Mouse (Mus musculus) kidney, postnatal 0 days (tissue): ENCODE data around the gene Gm20696. TPM values are rescaled to one million over a fixed set of nuclear protein-coding genes. Genes with fewer than 3 reads are reported as not detected.

Experiments used
- ATAC-seq: fragments of 200-750 bp; cut with Nextera tagmentation; replicated peaks from 2 replicates; pipeline ENCODE4 v1.8.0; 2017; ENCODE audit warnings: low read depth, moderate number of reproducible peaks, moderate TSS enrichment, moderate library complexity; ENCODE audit not compliant: low FRiP score
- DNase-seq: peaks from one replicate; pipeline ENCODE4 v3.0.0-alpha.2; 2016; ENCODE audit warnings: low spot score
- H3K27ac ChIP-seq: fragments of 300-500 bp; sonication (generic); 2 replicates; pipeline ENCODE4 v1.5.1; 2014; ENCODE audit warnings: mild to moderate bottlenecking
- H3K27me3 ChIP-seq: fragments of 300-500 bp; sonication (generic); 2 replicates; pipeline ENCODE4 v1.6.1; 2014; ENCODE audit warnings: low read length, mixed read lengths; ENCODE audit not compliant: insufficient read depth
- H3K36me3 ChIP-seq: fragments of 300-500 bp; sonication (generic); 2 replicates; pipeline ENCODE4 v1.6.1; 2014; ENCODE audit warnings: low read length, mixed read lengths; ENCODE audit not compliant: insufficient read depth
- H3K4me1 ChIP-seq: fragments of 300-500 bp; sonication (generic); replicated peaks from 2 replicates; pipeline ENCODE4 v1.6.1; 2014; ENCODE audit warnings: antibody characterized with exemption, low read length, mixed read lengths; ENCODE audit not compliant: insufficient read depth
- H3K4me2 ChIP-seq: fragments of 300-500 bp; sonication (generic); 2 replicates; pipeline ENCODE4 v1.6.1; 2014; ENCODE audit warnings: mild to moderate bottlenecking, low read length, moderate library complexity, mixed read lengths
- H3K4me3 ChIP-seq: fragments of 300-500 bp; sonication (generic); replicated peaks from 2 replicates; pipeline ENCODE4 v1.5.1; 2014; ENCODE audit warnings: low read depth, low read length
- H3K9ac ChIP-seq: fragments of 300-500 bp; sonication (generic); 2 replicates; pipeline ENCODE4 v1.6.1; 2014; ENCODE audit warnings: low read depth, low read length
- H3K9me3 ChIP-seq: fragments of 300-500 bp; sonication (generic); replicated peaks from 2 replicates; pipeline ENCODE4 v1.6.1; 2016; ENCODE audit warnings: low read length, inconsistent platforms, mixed read lengths
- CTCF ChIP-seq: IDR thresholded peaks from 2 replicates; pipeline ENCODE4 v1.5.1; 2016; ENCODE audit warnings: antibody characterized with exemption, low read depth, mild to moderate bottlenecking, moderate library complexity
- WGBS: fragments of 180-500 bp; shearing (Covaris S2); extraction: QIAGEN DNeasy Blood & Tissue Kit; methylation state at CpG from one replicate; pipeline ENCODE4 v1.1.7; 2014; 5-methylcytosine and 5-hydroxymethylcytosine counted together
- polyA plus RNA-seq: library from polyadenylated mRNA; unstranded; fragments of >200 nt; fragmentation: Nextera tagmentation; extraction: Ambion mirVana; gene quantifications from 2 replicates; pipeline ENCODE4 v1.2.1, GENCODE M21; 2015

Gene Gm20696
- polyA plus RNA-seq, 1 experiment from 2014 or later = 1.7 TPM

DNA sequence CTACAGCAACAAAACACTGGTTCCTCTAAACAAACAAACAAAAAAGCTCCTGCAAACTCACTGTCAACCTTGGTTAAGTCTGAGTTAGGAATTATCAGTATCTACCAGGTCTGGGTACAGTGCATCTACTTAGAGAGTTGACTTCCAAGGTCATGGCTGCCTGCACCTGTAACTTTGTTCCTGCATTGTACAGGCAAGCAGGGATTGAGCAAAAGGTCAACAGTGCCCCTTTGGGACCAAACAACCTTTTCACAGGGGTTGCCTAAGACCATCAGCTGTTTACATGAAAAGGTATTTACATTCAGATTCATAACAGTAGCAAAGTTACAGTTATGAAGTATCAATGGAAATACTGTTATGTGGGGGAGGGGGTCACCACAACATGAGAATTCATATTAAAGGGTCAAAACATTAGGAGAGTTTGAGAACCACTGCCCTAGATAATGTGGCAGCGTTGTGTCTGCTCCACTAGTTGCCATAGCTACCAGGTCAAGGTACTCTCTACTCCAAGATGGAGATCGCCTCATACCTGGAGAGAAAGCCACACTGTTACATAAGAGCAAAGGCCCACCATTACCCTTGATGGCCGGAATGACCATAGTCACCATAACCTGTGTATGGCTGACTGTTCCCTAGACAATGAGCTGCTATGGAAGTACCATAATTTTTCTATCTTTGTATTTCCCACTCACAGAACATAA, 165.9 kb downstream of the Gm20696 start:
- ATAC-seq = no peak
- Histone ChIP-seq H3K4me1 (no peaks in the 10 kb centered on the region), H3K36me3 (no peaks in the 10 kb centered on the region), H3K27ac (no peak overlapping the region), H3K9me3 (no peaks in the 10 kb centered on the region), H3K4me2 (no peak overlapping the region), H3K4me3 (no peak overlapping the region), H3K9ac (no peak overlapping the region), H3K27me3 (no peaks in the 10 kb centered on the region)
- no peak for TF ChIP-seq CTCF
- DNase-seq = no peak
- WGBS = 94% methylated on average over 3 of the region's 3 CpGs

DNA sequence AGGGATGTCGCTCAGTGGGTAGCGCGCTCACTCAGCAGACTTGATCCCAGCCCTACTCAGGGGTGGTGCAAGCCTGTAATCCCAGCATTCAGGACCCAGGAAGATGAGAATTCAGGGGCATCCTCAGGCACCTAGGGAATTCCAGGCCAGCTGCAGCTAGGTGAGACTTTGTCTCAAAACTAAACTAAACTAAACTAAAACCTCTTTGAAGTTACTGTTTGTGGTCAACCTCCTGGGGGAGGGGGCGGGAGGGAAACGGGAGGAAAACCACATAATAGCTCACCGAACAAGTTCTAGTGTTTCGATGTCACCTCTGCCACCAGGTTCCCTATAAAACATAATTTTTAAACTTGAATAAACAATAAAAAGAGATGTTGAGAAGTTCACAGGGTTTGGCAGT, 168.5 kb downstream of the Gm20696 start:
- no peak for ATAC-seq
- H3K4me2 ChIP-seq = no peak overlapping the region
- no peak overlapping the region for H3K9ac ChIP-seq
- no peaks in the 10 kb centered on the region for H3K9me3 ChIP-seq
- no peaks in the 10 kb centered on the region for H3K27me3 ChIP-seq
- H3K4me1 ChIP-seq = no peaks in the 10 kb centered on the region
- no peak for DNase-seq
- H3K4me3 ChIP-seq = no peak overlapping the region
- no peak overlapping the region for H3K27ac ChIP-seq
- WGBS = 68% methylated on average over 7 of the region's 7 CpGs
- no peak for TF ChIP-seq CTCF
- no peaks in the 10 kb centered on the region for H3K36me3 ChIP-seq

DNA sequence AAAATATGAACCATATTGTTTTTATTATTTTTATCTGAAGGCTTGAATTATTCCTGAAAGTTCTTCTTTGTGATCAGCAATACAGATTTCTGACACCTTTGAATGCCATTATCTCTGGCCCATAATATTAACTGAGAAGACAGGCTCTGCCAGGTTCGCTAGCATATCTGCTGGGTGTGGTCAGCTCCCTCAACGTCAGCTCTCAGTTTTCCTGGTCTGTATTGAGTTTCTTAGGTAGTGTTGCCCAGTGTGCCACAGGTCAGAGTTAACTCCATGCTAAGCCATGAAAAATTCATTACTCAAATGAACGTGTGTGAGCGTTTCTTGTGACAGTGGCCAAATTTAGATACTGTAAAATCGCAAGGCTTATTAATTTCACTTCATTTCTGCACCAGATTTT, 170.5 kb downstream of the Gm20696 start:
- H3K27ac ChIP-seq = no peak overlapping the region
- H3K4me3 ChIP-seq = no peak overlapping the region
- no peak overlapping the region for H3K4me2 ChIP-seq
- H3K9ac ChIP-seq = no peak overlapping the region
- H3K27me3 ChIP-seq = no peaks in the 10 kb centered on the region
- TF ChIP-seq CTCF = no peak
- 51% methylated on average over 5 of the region's 5 CpGs for WGBS
- H3K36me3 ChIP-seq = no peaks in the 10 kb centered on the region
- 0 out of 2 replicates have a peak, but pooled peaks cover 3% of the 10 kb centered on the region for H3K4me1 ChIP-seq
- no peak for ATAC-seq
- H3K9me3 ChIP-seq = no peaks in the 10 kb centered on the region
- no peak for DNase-seq

GRCm38 (mm10) chr6:99492937-99493336, 173.7 kb downstream of the Gm20696 start:
- TF ChIP-seq CTCF = 0 out of 2 replicates have a peak, but pooled peaks have one; percentile 6
- Histone ChIP-seq H3K9me3 (no peaks in the 10 kb centered on the region), H3K4me1 (peaks cover 9% of the 10 kb centered on the region; the same call in 1 of the 2 replicates), H3K27me3 (no peaks in the 10 kb centered on the region), H3K27ac (no peak overlapping the region), H3K9ac (no peak overlapping the region), H3K4me3 (no peak overlapping the region), H3K36me3 (no peaks in the 10 kb centered on the region), H3K4me2 (no peak overlapping the region)
- no peak for DNase-seq
- ATAC-seq = no peak
- WGBS = 45% methylated on average over 3 of the region's 3 CpGs

DNA sequence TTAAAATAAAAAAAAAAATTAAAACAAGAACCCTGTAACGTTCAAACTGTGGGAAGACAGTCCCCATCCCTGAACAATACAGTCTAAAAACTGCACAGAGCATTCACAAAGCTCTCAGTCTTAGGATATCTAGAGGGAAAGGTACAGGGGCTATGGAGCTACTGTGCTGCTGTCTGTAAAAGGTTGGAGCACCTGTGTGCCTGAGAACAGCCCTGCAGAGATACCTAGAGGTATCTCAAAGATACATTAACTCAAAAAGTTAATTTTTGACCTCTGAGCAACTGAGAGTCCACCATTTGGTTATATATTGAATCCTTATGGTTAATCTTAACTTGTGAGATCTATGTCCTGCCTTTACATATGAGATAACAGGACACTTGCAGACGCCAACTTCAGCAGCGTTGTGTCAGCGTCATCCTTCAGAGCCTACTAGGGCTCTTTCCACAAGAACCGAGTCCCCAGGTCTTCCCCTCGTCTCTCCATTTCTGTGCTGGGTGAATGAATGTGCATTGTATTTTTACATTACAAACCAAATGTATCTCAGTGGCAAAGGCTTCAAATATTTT, 174.5 kb downstream of the Gm20696 start:
- Histone ChIP-seq H3K9ac (no peak overlapping the region), H3K9me3 (no peaks in the 10 kb centered on the region), H3K4me3 (no peak overlapping the region), H3K4me2 (no peak overlapping the region), H3K27me3 (no peaks in the 10 kb centered on the region), H3K36me3 (no peaks in the 10 kb centered on the region), H3K4me1 (peaks cover 9% of the 10 kb centered on the region; the same call in 1 of the 2 replicates), H3K27ac (no peak overlapping the region)
- no peak for DNase-seq
- WGBS = 60% methylated on average over 6 of the region's 6 CpGs
- no peak for ATAC-seq
- no peak for TF ChIP-seq CTCF

GRCm38 (mm10) chr6:99491146-99491545, 175.5 kb downstream of the Gm20696 start:
- no peak overlapping the region for H3K27ac ChIP-seq
- no peak for TF ChIP-seq CTCF
- H3K9me3 ChIP-seq = no peaks in the 10 kb centered on the region
- no peaks in the 10 kb centered on the region for H3K36me3 ChIP-seq
- ATAC-seq = no peak
- no peaks in the 10 kb centered on the region for H3K27me3 ChIP-seq
- no peak for DNase-seq
- H3K4me3 ChIP-seq = no peak overlapping the region
- peaks cover 9% of the 10 kb centered on the region; the same call in 1 of the 2 replicates for H3K4me1 ChIP-seq
- H3K9ac ChIP-seq = no peak overlapping the region
- WGBS = 77% methylated on average over 3 of the region's 3 CpGs
- no peak overlapping the region for H3K4me2 ChIP-seq
